Mouse (Mus musculus) thymus, adult 18-20 months (tissue): ENCODE data around the gene Gm11214.

Experiments
- DNase-seq, 2 experiments: peaks; one replicate each; pipeline ENCODE4 v3.0.0; 2022; ENCODE audit warnings: mixed read lengths in 2 of 2

Gene Gm11214

GRCm38 (mm10) chr4:63663279-63663678 lies at the start of gene Gm11214:
Gene Gm11214, minus strand, starts transcription at chr4:63663379.
- DNase-seq: no peak

DNA sequence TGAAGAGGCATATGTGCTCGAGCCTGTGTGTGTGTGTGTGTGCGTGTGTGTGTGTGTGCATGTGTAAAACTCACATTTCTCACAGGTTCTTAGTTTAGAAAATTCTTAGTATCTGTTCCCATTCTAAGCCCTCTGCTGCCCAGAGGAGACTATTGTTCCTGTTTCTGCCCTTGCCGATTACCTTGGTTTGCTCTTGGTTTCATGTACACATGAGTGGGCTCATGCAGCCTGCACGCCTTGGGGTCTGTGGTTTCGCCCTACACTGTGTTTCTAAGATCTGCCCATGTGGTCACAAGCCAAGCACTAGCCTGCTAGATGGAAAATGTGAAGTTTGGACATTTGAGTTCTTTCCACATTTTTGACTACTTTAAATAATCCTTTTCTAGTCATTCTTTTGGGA lies 48.7 kb upstream of the Gm11214 start:
- DNase-seq: no peak

- no peak for DNase-seq
Observed at GRCm38 (mm10) chr4:63710431-63711220, 47.4 kb upstream of the Gm11214 start.

- no peak for DNase-seq
Observed at GRCm38 (mm10) chr4:63706279-63706971, 43.2 kb upstream of the Gm11214 start.

DNA sequence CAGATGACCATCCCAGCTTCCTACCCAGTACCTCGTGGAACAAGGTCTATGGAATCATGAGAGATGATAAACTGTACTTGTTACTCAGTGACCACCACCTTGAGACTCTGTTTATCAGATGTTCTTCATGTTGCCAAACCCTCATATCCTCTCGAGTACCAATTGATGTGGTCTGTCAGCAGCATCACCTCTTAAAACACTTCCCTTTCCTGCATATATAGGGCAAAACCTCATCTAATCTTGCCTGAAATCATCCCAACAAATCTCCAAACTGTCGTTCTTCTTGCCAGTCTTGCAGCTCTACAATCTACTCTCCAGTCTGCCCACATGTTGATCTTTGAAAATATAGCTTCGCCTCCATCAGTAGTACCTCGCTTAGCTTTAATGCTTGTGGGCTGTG lies 41.1 kb upstream of the Gm11214 start:
- no peak for DNase-seq

DNA sequence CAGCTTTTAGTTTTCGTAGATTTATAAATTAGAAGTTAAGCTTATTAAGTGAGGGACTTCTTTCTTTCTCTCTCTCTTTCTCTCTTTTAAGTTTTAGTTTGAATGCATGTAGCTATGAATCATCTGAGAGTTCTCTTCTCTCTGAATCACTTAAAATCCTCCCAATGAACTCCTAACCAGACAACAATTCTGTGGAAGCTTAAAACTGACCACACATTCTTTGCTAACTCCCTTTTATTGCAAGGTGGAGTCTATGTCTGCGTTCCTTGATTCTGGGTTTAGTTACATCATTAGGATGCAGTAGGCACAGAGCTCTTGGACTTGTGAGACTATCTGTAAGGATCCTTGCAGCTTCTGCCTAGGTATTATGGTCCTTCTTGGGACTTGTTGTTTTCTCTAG lies 40.5 kb upstream of the Gm11214 start:
- no peak for DNase-seq

DNA sequence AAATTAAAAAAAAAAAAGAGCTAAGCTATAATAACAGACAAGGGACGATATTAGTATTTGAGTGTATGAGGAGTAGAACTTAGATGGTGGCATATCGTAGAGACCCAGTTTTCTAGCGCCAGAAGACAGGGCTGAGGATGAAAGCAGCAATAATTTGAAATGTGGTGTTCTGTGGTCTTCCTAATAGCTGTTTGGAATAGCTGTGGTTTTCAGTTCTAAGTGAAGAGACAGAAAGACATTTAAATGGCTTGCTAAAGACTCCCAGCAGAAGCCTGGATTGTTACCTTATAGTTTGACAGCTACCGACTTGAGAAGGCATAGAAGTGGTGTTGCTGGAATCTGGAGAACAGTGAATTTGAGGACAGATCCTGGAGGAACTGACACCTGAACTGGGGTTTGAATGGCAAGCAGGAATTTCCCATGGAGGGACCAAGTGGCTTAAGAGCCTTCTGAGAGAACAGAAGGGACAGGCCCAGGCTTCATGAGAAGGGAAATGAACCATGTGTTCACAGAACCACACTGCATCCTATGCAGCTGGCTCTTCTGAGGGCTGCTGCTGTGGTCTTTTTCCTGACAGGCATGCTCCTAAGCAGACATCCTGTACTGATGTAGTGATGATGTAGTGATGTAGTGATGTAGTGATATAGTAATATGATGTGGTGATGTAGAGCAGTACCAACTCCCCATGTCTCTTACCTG lies 39.0 kb upstream of the Gm11214 start:
- no peak for DNase-seq

DNA sequence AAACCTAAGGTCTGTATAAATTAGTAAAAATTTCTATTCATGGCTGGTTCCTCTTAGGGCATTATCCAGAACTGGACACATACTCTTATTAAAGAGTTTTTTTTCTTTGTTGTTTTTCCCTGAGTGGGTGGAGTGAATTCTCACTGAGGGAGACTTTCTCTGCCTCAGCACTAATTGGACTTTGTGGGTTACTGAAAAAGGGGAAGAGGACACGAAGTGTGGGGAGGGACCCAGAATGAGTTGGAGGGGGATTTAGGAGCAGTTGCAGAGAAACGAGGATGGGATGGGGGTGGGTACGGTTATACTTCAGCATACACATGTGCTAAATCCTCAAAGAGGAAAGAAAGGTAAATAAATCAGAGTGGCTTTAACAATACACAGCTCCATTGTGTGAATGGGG lies 36.6 kb upstream of the Gm11214 start:
- DNase-seq: no peak

DNA sequence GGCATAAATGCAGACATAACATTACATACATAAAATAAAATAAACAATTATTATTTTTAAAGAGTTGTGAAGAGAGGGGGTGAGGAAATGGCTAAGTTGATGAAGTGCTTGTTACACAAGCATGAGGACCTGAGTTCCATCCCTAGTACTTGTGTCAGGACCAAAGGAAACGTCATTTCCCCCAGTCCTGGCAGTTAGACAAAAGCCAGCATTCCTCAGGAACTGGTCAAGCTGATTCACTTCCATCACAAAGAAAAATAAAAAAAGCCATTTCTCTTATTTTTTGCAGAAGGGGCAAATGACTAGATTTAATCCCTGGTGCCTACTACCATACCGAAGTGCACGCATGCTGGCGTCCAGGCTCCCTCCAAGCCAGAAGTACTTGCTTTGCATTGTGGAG lies 33.7 kb upstream of the Gm11214 start:
- DNase-seq: no peak

DNA sequence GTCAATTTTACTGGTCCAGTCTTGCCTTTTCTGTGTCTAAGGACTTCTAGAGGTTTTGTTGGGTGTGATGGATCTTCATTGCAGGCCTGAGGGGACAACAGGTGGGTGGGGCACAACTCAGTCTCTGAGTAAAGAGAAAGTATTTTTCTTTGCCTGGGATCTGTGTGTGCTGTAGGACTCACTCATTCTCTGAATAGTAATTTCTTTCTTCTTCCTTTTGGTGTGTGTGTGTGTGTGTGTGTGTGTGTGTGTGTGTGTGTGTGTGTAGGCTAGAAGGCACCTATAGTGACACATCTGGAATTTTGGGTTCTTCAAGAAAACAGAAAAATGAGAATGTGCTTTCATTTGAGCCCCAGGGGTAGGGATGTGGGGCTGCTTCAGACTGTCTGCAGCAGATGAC lies 29.2 kb upstream of the Gm11214 start:
- DNase-seq: no peak

DNA sequence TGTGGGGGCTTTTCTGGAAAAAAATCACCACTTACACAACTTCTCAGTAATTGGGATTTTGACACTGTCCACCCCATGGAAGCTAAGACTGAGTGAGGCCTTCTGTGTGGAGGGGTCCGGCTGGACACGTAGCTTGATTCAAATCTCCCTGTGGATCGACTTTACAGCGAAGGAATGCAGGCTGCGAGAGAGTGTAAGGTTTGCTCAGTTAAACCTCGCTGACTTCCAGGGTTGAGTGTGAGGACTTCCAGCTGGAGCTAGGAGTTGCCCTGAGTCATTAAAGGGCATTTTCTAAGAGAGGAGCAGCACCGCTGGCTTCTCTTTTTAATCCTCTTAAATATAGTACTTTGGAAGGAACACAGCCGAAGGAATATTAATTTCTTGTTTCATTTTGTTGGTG lies 24.2 kb upstream of the Gm11214 start:
- no peak for DNase-seq

DNA sequence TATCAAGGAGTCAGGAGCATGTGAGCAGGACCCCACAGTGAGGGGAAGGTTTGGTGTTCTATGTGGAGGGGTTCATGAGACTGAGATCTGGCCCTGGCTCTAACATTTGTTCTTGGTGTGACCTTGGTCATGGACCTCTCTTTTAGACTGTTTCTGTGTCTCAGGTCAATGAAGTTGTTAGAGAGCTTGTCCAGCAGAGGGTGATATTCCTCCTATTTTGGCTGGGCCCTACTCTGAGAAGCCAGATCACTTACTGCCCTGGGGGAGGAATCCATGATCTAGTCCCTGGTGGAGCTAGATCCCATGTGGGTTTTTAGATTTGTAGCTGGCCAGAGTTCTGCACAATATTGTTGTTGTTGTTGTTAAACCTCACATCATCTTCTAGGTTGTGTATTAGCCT lies 23.0 kb upstream of the Gm11214 start:
- DNase-seq: peak in 1 of 2 experiments; percentile 5

DNA sequence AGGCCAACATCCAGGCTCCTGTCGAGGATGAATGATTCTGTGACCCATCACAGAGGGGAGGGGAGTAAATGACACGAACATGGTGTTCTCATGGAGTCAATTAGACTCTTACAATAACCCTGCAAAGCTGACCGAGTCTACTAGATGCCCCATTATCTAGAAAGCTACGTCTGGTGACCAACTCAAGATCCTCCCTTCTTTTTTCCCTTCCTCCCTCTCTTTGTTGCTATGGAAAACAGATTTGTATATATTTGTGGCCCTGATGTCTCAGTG lies 22.0 kb upstream of the Gm11214 start:
- DNase-seq: no peak

DNA sequence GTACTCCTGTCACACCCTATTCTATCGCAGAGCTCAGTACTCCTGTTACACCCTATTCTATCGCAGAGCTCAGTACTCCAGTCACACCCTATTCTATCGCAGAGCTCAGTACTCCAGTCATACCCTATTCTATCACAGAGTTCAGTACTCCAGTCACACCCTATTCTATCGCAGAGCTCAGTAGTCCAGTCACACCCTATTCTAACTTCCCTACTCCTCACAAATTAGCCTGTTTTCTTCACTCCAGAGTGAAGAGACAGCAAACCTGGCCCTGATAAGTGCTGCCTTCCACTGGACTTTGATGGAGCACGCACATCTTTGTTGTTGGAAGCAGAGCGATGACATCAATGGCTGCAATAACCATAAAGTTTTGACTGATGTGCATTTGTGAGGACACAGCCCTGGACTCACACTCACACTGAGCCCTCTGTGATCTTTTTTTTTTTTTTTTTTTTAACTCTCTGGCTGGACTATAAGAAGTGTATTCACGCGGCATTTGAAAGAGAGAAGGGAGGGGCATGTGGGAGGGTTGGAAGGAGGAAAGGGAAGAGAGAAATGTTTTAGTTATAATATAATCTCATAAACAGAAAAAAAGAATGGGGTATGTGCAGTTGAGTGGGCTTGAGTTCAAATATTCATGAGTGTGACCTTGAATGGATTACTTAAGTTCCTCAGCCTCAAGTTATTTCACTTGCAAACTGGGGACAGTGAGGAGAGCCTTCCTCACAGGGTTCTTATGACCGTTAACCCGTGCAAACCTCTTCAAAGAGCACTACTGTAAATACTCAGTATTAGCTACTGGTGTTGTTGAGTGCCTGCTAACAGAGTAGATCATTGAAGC lies 21.5 kb upstream of the Gm11214 start:
- DNase-seq: no peak

GRCm38 (mm10) chr4:63683716-63684115 lies 20.5 kb upstream of the Gm11214 start:
- no peak for DNase-seq

DNA sequence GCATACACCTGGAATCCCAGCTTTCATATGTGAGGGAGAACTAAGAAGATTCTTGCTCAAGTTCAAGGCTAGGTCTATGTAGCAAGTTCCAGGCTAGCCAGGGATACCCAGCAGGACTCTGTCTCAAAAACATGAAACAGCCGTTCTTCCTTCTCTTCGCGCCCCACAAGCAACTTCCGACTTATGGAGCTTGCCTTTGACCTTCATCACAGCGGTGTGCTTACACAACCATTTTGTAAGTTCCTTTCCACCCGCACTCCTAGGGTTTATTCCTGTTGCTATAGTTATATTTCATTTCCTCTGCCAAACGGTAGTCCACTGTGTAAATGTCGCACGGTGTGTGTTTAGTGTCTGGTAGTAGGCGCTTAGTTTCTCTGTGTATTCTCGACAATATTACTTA lies 19.9 kb upstream of the Gm11214 start:
- DNase-seq: no peak

GRCm38 (mm10) chr4:63682441-63682840 lies 19.3 kb upstream of the Gm11214 start:
- DNase-seq: no peak

- DNase-seq: no peak
Observed at GRCm38 (mm10) chr4:63681557-63681956, 18.4 kb upstream of the Gm11214 start.

GRCm38 (mm10) chr4:63675128-63675527 lies 11.9 kb upstream of the Gm11214 start:
- DNase-seq: no peak

DNA sequence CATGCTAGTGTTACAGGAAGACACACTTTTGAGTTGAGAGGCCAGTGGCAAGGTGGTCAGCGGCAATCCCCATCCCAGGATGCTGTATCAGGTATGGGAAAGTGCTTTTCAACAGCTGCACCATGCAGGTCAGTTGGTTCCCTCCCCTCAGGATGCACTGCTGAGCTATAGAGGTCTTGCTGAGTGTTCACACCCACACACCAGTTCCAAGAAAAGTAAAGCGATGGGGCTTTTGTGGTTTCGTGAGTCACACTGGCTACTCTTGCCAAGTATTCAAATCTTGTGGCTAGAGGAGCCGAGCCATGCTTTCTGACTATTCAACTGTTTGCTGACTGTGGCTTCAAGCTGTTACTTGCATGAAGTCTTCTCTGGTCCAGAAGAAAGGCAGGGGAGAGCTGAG lies 5.1 kb upstream of the Gm11214 start:
- DNase-seq: peak in 1 of 2 experiments; percentile 7

DNA sequence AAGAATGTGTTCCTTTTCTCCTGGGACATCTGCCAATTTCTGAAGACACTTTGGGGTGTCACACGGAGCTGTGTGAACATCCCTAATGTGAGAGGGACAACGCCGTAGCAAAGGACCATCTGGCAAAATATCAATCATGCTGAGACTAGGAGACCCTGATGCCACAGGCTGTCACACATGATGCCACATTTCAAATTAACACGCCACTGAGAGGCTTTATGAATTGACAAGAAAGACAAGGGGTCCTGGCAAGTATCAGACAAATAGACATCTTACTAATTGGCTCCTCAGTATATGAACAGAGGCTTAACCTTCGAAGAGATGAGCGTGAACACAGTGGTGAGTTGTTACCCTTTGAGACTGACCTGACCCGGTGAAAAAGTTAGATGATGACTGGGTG lies 2.6 kb upstream of the Gm11214 start:
- DNase-seq: no peak

DNA sequence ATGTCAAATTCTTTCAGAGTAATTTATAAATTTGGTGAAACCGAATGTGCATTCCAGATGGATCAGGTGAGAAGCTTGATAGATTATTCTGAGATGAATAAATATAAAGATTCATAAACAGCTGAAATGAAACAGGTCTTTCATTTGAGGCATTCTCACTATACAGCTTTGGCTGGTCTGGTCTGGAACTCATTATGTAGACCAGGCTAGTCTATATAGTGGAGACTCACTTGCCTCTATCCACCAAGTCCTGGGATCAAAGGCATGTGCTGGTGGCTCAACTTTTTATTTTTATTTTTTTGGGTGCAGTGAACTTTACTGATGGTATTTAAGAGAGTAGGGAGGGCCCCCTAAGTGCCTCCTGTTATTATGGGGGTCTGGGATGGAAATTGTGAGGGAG lies 1.3 kb downstream of the Gm11214 start:
- no peak for DNase-seq

DNA sequence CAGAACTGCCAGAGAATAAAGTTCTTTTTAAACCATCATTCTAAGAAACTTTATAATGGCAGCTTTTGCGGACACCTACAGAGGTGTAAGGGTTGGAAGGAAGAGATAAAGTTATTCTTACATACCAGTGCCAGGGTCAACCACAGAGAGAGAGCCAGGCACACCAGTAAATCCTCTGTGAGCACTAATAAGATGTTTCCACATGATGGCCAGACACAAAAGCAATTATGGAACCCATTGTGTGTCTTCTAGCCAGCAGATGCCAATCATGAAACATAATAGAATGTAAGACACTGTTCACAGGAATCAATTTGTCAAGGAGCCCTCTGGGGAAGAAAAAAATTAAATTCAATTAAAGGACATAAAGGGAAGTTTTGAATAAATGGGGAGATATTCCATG lies 1.8 kb downstream of the Gm11214 start:
- DNase-seq: no peak
